Mouse (Mus musculus) embryonic facial prominence, embryonic 11.5 days (tissue): ENCODE data around the gene Iah1. TPM values are rescaled to one million over a fixed set of nuclear protein-coding genes. Genes with fewer than 3 reads are reported as not detected.

Source experiments
- polyA plus RNA-seq: library from polyadenylated mRNA; unstranded; fragments of >200 nt; fragmentation: Nextera tagmentation; extraction: Ambion mirVana; gene quantifications from 2 replicates; pipeline ENCODE4 v1.2.1, GENCODE M21; 2014

Gene Iah1
- polyA plus RNA-seq, 1 experiment from 2014 or later = 60.8 TPM

Other genes with a start within 250 kb of the Iah1 start
- gene Cpsf3, start 31.0 kb upstream of the Iah1 start, polyA plus RNA-seq = 145 and 148 TPM in 2 replicates
- 49.5 and 50.5 TPM in 2 replicates for gene Itgb1bp1, start 30.1 kb upstream of the Iah1 start, polyA plus RNA-seq
- gene Adam17, start 57.2 kb downstream of the Iah1 start, polyA plus RNA-seq = 43.6 and 46.1 TPM in 2 replicates
- 1,206 and 1,248 TPM in 2 replicates for gene Ywhaq, start 101.2 kb downstream of the Iah1 start, polyA plus RNA-seq